9 mouse cellular contexts compared by ENCODE assay signal in the genomic region with DNA sequence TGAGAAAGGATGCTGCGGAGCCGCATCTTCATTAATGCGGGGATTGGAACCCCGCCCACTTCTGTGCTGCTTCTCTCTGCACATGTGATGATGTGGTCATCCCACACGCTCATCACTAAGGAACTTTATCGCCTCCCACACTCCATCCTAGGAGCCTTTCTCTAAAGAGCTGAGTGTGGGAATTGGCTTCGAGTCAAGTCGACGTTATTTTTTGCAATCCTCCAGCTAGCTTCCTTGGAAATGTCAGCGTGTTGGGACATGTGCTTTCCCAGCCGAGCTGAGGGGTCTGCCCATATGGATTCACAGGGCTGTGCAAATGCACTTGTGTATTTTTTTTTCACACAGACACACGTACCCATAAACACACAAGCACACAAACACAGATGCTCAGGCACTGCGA.
DNase-seq lines count a peak whose midpoint lies in the region; ATAC-seq and TF ChIP-seq lines count a peak whose summit lies in the region.
"Had no signal": no experiment of that assay in that cellular context is flagged by ENCODE, and none has a peak within 500 bp of the region (broad histone marks: within the 10 kb centered on the region; RNA-seq: fewer than 3 reads in every experiment).

No protein-coding gene starts in this region.

- TF ChIP-seq CTCF in intestine, postnatal 0 days (IDR thresholded peaks at IDR 0.05; ENCODE audit: low read depth): no peak

- H3K9ac ChIP-seq in lung, embryonic 16.5 days (ENCODE audit: low read length): no peak overlapping the region
- no peak overlapping the region for H3K9ac ChIP-seq in intestine, postnatal 0 days (ENCODE audit: low read depth, low read length)
- H3K9ac ChIP-seq in intestine, embryonic 15.5 days: no peak overlapping the region
- no peak overlapping the region for H3K9ac ChIP-seq in liver, embryonic 11.5 days (ENCODE audit: low read depth, low read length)

- H3K4me3 ChIP-seq in lung, embryonic 16.5 days (ENCODE audit: low read length): no peak overlapping the region
- H3K4me3 ChIP-seq in intestine, postnatal 0 days (ENCODE audit: low read depth, low read length): no peak overlapping the region
- H3K4me3 ChIP-seq in intestine, embryonic 15.5 days (replicated peaks): no peak overlapping the region
- H3K4me3 ChIP-seq in liver, embryonic 11.5 days (ENCODE audit: low read depth, low read length): no peak overlapping the region

- H3K27ac ChIP-seq in lung, embryonic 16.5 days (ENCODE audit: low read length): no peak overlapping the region
- no peak overlapping the region for H3K27ac ChIP-seq in intestine, postnatal 0 days (ENCODE audit: low read depth, low read length)
- no peak overlapping the region for H3K27ac ChIP-seq in intestine, embryonic 15.5 days
- no peak overlapping the region for H3K27ac ChIP-seq in liver, embryonic 11.5 days (ENCODE audit: low read depth, low read length)

- H3K9me3 ChIP-seq in lung, embryonic 16.5 days (ENCODE audit: control insufficient read depth, low read length): no peaks in the 10 kb centered on the region
- H3K9me3 ChIP-seq in intestine, postnatal 0 days (ENCODE audit: control insufficient read depth): no peaks in the 10 kb centered on the region
- H3K9me3 ChIP-seq in intestine, embryonic 15.5 days: no peaks in the 10 kb centered on the region
- no peaks in the 10 kb centered on the region for H3K9me3 ChIP-seq in liver, embryonic 11.5 days (ENCODE audit: control insufficient read depth, low read length)

- H3K36me3 ChIP-seq in lung, embryonic 16.5 days (ENCODE audit: control insufficient read depth, insufficient read depth, low read length): no peaks in the 10 kb centered on the region
- H3K36me3 ChIP-seq in intestine, postnatal 0 days (ENCODE audit: control insufficient read depth, insufficient read depth): no peaks in the 10 kb centered on the region
- H3K36me3 ChIP-seq in intestine, embryonic 15.5 days: no peaks in the 10 kb centered on the region
- H3K36me3 ChIP-seq in liver, embryonic 11.5 days (ENCODE audit: control insufficient read depth, insufficient read depth, low read length): no peaks in the 10 kb centered on the region

- peak; percentile 39 to 44 for DNase-seq in cerebellum, postnatal 10 days
- no peak for DNase-seq in cerebellum, postnatal 4 days (ENCODE audit: low spot score in 2 of 2)
- no peak for DNase-seq in lung, postnatal 25 days (ENCODE audit: low spot score)
- DNase-seq in left cerebral cortex, adult 8-10 months (ENCODE audit: low spot score in 2 of 2): peak; percentile 50 to 94
- no peak for DNase-seq in liver, embryonic 11.5 days (ENCODE audit: low spot score)
- DNase-seq: adrenal gland, postnatal 36 days had no signal

- ATAC-seq in lung, embryonic 16.5 days (ENCODE audit: low read depth): peak; percentile 54; the same call in 1 of the 2 replicates
- ATAC-seq in intestine, postnatal 0 days: no peak
- no peak for ATAC-seq in intestine, embryonic 15.5 days
- no peak for ATAC-seq in liver, embryonic 11.5 days (replicated peaks; ENCODE audit: low FRiP score)

- no peaks in the 10 kb centered on the region for H3K27me3 ChIP-seq in lung, embryonic 16.5 days (ENCODE audit: control insufficient read depth, insufficient read depth, low read depth, low read length)
- H3K27me3 ChIP-seq in intestine, postnatal 0 days (replicated peaks; ENCODE audit: control insufficient read depth, insufficient read depth, low read length): no peaks in the 10 kb centered on the region
- H3K27me3 ChIP-seq in intestine, embryonic 15.5 days (replicated peaks): no peaks in the 10 kb centered on the region
- H3K27me3 ChIP-seq in liver, embryonic 11.5 days (replicated peaks; ENCODE audit: control insufficient read depth, insufficient read depth, low read length): no peaks in the 10 kb centered on the region

- H3K4me1 ChIP-seq in lung, embryonic 16.5 days (replicated peaks; ENCODE audit: control insufficient read depth, insufficient read depth, low read length): no peaks in the 10 kb centered on the region
- no peaks in the 10 kb centered on the region for H3K4me1 ChIP-seq in intestine, postnatal 0 days (replicated peaks; ENCODE audit: control insufficient read depth, insufficient read depth, low read length)
- H3K4me1 ChIP-seq in intestine, embryonic 15.5 days (replicated peaks): no peaks in the 10 kb centered on the region
- no peaks in the 10 kb centered on the region for H3K4me1 ChIP-seq in liver, embryonic 11.5 days (replicated peaks; ENCODE audit: control insufficient read depth, insufficient read depth, low read length)

- 66% methylated on average over 13 of the region's 13 CpGs for WGBS in lung, embryonic 16.5 days
- 82% methylated on average over 13 of the region's 13 CpGs for WGBS in intestine, postnatal 0 days
- 74% methylated on average over 13 of the region's 13 CpGs for WGBS in intestine, embryonic 15.5 days
- WGBS in liver, embryonic 11.5 days: 78% methylated on average over 13 of the region's 13 CpGs

- H3K4me2 ChIP-seq in lung, embryonic 16.5 days (ENCODE audit: low read depth, low read length): no peak overlapping the region
- no peak overlapping the region for H3K4me2 ChIP-seq in intestine, postnatal 0 days (replicated peaks; ENCODE audit: low read depth)
- no peak overlapping the region for H3K4me2 ChIP-seq in intestine, embryonic 15.5 days (replicated peaks)
- no peak overlapping the region for H3K4me2 ChIP-seq in liver, embryonic 11.5 days

Comparison
In these comparisons a context has a peak if more than half of its experiments do, and no peak if none do; other contexts are left out.
1. DNase-seq: peak in cerebellum, postnatal 10 days (2 of 2) and left cerebral cortex, adult 8-10 months (2 of 2); none in cerebellum, postnatal 4 days (0 of 2), lung, postnatal 25 days (single experiment) and liver, embryonic 11.5 days (single experiment).